Mouse (Mus musculus): ENCODE measurements around the gene Lrrc8c. TPM values are rescaled to one million over a fixed set of nuclear protein-coding genes. Genes with fewer than 3 reads are reported as not detected.

The Lrrc8c gene
- 1 to 10 TPM; 7.9 to 8.4 TPM for total RNA-seq (2021)
- long read RNA-seq, experiment 1, result 0 reads
- long read RNA-seq, experiment 2, full-length matches to known transcripts, result 1 of 2 reads
- long read RNA-seq, experiment 2, partial matches to known transcripts, result 0 of 2 reads
- long read RNA-seq, experiment 2, other reads (novel, unspliced or antisense), result 1 of 2 reads

GRCm38 (mm10) chr5:105519096-105519975 is at the start of gene Lrrc8c:
Gene Lrrc8c (plus strand): TSS chr5:105519388.
- peak; percentile 83 for DNase-seq

GRCm38 (mm10) chr5:105472983-105473705 is 46.0 kb upstream of the Lrrc8c start:
- no peak for DNase-seq

DNA sequence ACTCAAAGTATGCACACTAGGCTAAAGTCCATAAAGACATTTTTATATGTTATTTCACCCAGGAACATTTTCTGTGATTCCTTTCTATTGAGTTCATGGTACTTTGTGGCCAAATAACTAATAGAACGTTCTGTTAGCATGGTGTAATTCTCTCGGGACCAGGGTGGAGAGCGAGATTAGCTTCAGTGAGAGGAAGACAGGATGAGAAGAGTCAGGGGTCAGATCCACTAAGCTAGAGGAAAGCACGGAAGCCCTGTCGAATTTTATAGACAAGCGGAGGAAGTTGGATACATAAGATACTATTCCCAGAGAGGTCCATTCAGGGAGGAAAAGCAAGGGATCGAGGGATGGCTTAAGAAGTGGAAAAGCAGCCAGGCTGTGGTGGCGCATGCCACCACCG is 41.7 kb upstream of the Lrrc8c start:
- peak; percentile 20 for DNase-seq

DNA sequence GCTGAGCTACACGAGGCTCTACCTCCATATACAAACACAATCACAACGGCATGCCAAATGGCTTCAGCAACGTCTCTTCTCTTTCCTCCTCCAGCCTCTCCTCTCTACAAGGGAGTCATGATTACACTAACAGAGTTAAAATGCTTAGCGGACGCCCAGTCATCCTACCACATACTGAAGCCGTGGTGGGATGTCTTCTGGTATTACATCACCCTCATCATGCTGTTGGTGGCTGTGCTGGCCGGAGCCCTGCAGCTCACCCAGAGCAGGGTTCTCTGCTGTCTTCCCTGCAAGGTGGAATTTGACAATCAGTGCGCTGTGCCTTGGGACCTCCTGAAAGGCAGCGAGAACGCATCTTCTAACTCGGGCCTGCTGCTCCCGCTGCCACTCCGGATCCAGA is 39.5 kb upstream of the Lrrc8c start:
- DNase-seq, result no peak

DNA sequence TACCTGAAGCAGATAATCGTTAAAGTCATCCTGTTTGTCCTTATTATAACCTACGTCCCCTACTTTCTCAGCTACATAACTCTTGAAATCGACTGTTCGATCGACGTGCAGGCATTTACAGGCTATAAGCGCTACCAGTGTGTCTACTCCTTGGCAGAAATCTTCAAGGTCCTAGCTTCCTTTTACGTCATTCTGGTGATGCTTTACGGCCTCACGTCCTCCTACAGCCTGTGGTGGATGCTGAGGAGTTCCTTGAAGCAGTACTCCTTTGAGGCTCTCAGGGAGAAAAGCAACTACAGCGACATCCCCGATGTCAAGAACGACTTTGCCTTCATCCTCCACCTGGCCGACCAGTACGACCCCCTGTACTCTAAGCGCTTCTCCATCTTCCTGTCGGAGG is 38.6 kb upstream of the Lrrc8c start:
- DNase-seq, result no peak

DNA sequence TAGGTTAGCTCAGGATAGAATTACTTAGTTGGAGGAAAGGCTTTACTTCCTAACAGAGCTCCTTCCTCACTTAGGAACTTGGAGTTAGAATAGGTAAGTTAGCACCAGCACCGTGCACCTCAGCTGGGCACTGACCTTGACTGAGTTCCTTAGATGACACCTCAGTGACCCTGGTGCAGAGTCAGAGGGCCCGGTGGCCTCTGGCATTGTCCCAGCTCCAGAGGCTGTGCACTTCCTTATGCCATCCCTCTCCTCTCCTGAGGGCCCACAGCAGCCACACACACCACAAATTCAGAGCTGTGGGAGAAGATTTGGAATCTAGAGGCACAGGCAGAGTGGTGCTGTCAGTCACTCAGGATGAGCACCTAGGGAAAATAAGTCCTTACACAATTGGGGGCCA is 35.6 kb upstream of the Lrrc8c start:
- no peak for DNase-seq

DNA sequence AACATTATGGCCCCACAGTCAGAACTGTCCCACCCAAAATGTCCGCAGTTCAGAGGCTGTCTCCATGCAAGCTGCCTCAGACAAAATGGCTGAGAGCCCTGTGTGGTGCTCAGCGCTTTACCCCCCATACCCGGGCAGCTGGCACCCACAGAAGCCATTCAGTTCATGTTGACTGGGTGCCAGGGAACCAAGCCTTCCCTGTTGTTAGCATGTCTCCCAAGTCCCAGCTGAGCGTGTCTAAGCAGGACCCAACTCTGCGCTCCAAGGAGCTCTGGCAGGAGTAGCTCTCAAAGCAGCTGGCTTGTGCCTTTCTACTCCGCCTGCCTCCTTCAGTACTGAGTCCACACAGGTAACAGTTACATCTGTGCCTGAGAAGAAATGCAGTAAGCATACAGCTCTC is 34.9 kb upstream of the Lrrc8c start:
- DNase-seq, result no peak

DNA sequence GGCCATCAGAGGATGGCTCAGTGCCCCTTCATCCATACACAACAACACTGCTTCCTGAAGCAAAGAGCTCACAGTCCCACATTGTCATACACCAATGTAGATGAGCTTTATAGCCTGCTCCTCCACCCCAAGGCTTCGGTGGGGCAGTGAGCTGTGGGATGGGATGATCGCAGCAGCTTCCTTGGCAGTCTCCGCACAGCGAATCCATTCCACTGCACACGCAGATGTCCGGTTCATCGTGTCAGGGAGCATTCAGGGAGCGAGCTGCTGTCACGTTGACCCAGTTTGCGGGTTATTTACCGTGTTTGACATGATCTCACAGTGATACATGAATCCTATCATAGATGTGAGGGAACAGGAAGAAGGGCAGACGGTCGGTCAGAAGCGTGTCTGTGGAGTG is 34.3 kb upstream of the Lrrc8c start:
- no peak for DNase-seq

DNA sequence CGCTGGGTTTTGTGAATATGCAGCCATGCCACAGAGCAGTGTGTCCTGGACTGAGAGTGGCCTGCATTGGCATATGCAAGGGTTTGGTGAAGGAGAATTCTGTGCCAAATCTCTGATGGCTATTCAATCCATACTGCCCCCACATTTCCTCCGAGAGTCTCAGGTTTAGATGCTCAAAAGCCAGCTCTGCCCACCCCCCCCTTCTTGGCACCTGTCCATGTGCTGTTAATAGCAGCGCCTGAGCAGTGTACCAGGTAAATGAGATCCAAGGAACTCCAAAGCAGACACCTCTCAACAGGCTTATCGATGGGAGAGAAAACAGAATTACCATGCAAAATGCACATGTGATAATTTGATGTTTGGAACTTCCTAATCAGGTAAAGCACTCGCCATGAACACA is 29.0 kb upstream of the Lrrc8c start:
- DNase-seq, result no peak

GRCm38 (mm10) chr5:105491389-105491788 is 27.8 kb upstream of the Lrrc8c start:
- no peak for DNase-seq

GRCm38 (mm10) chr5:105492367-105493246 is 26.6 kb upstream of the Lrrc8c start:
- no peak for DNase-seq

DNA sequence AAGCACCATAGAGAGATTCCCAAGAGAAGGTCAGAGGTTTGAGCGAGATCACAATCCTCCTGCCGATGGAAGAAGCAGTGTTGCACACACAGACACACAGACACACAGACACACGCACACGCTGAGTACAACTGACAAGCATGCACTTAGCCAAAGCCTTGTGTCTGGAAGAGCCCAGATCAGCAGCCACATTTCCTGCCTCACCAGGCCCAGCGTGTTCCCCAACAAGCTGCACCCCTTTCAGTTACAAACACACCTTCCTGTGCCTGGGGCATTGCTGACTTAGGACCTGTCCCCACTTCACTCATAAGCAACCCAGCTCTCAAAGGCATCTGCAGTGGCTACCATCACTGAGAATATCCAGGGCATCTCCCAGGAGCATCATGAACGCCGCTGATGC is 25.8 kb upstream of the Lrrc8c start:
- DNase-seq, result no peak

DNA sequence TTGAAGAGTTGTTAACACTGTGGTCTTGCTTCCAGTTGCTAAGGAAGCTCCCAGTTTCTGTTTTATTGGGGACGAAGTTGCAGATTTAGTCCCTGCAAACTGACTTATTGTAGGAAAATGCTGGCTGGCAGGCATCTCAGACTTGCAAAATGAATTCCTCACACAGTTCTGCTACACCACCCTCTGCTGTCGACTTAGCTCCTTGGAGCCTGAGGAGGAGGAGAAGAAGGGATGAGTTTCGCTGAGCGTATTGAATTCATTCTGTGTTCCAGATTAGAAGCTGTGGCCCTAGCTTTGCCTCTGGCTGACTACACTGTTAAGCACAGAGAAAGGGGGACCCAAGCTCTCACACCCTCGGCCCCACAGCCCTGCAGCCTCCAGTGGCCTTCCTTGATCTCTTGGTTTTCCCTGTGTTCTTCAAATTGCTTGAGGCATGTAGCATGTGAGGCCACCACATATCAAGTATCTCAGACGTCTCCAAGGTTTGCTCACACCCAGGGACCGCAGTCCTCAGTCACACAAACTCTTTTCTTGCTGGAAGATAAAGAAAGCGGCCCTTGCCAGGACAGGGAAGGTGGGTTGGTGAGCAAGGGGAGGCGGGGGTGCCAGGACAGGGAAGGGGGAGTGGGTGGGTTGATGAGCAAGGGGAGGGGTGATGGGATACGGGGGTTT is 24.8 kb upstream of the Lrrc8c start:
- no peak for DNase-seq

GRCm38 (mm10) chr5:105494918-105495901 is 24.0 kb upstream of the Lrrc8c start:
- peak; percentile 81 for DNase-seq

DNA sequence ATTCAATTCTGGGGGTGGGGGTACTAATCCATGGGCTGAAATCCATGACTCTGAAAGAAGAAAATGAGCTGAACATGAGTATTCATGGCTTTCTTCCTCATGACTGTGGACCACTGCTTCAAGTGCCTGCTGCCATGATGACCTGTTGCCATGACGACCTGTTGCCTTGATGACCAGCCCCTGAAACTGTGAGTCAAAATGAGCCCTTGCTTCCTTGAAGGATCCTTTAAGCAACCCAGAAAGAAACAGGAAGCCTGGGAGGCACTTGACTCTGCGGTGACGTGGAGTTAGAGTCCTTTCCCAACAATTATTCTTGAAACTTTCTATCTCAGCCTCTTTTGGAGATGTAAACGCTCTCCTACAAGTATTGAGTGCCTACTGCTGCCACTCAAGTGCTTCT is 23.1 kb upstream of the Lrrc8c start:
- no peak for DNase-seq

DNA sequence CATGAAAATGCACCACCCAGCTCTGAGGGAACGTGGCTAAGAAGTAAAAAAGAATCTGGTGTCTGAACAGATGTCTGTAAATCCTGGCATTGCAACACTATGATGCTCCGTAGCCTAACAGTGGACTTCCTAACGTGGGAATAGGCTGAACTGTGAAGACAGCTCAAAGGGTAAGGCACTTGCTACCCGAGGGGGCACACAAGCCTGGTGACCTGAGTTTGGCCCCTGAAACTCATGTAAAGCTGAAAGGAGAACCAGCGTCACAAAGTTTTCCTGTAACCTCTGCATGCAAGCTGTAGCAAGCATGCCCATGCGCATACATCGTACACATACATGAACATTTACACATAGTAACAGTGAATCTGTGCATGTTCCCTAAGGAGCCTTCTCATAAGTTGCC is 22.6 kb upstream of the Lrrc8c start:
- no peak for DNase-seq

DNA sequence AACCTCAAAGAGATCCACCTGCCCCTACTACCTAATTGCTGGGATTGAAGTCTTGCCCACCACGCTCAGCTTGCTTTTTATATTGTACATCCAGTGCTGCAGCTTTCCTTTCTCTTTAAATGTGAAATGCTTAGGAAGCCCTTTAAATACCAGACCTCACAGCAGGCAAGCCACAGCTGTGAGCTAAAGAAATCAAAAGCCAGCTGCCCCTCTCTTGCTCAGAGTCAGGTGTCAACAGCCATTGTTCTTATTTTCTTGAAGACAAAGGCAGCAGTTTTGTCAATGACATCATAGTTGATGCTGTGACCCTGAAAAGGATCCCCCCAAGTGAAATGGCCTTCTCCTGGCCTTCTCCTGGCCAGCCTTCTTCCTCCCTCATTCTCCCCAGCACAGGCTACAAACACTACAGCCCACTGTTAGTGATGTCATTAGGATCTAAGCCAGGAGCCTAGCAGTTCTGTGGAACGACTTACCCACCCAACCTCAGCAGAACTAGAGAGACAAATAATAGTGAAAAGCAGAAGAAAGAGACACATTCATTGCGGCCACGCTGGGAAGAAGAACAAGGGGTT is 20.7 kb upstream of the Lrrc8c start:
- DNase-seq, result no peak

GRCm38 (mm10) chr5:105499396-105499795 is 19.8 kb upstream of the Lrrc8c start:
- no peak for DNase-seq

DNA sequence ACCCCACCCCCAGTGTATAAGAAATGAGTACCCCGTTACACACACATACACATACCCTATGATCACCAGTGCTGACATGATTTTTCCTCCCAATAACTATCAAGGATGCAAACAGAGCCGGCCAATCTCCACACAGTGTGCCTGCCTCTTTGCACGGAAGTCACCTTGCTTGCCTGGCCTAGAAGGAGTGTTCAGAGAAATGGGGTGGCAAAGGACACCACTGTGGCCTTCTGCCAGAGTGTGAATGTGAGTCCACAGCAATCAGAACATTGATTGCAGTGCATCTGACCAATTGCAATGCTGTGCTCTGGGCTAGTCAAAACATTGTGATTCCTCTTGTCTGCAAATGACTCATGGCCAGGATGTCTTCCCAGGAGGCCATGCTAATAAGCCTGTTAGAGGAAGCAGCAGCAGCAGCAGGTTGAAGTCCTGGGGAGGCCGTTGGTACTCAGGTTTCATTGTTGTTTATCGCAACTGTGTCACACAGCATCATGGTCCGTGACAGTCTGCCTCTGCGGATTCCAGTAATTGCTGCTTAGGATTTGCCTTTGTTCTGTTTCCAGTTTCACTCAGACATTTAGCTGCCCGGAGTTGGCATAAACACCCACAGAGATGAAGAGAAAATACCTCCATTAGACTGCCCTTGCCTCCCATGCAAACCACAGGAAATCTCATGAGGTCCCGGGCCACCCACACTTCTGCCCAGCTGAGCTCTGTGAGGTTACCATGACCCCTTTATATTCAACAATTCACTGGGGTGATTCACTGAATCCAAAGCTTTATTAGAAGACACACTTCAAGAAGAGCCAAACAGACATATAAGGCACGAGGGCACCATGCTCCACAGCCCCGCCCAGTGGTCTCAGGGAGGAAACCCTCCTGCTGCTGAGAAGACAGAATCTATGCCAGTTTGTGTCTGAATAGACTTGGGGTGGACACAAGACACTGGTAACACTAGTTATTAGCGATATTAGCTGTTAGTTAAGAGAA is 18.8 kb upstream of the Lrrc8c start:
- DNase-seq, result no peak

Measured in gastrocnemius, postnatal 25 days (tissue).